Mouse (Mus musculus) CH12.LX (cell line): ENCODE measurements around the gene Apeh. TPM values are rescaled to one million over a fixed set of nuclear protein-coding genes. Genes with fewer than 3 reads are reported as not detected.

Source experiments
- DNase-seq: peaks from one replicate; pipeline ENCODE4 v3.0.0-alpha.2; 2013; ENCODE audit errors: extremely low read depth
- H3K27ac ChIP-seq: 2 replicates; pipeline ENCODE4 v1.5.1; 2012; ENCODE audit warnings: low read depth, mild to moderate bottlenecking, control low read depth, moderate library complexity; ENCODE audit not compliant: insufficient read depth
- H3K27me3 ChIP-seq: replicated peaks from 2 replicates; pipeline ENCODE3; 2012; ENCODE audit warnings: inconsistent platforms
- H3K36me3 ChIP-seq, 2 experiments: replicated peaks in 1 of 2; 2 replicates each; pipeline versions ENCODE3 to v1.6.1; 2012; ENCODE audit warnings: inconsistent platforms in 1 of 2, low read length in 1 of 2, mild to moderate bottlenecking in 1 of 2, mixed read lengths in 1 of 2, moderate library complexity in 1 of 2; ENCODE audit not compliant: control insufficient read depth in 1 of 2, insufficient read depth in 1 of 2
- H3K4me1 ChIP-seq, 2 experiments: 2 replicates each; pipeline ENCODE4 v1.6.1; 2012; ENCODE audit warnings: inconsistent platforms in 1 of 2, moderate library complexity in 1 of 2; ENCODE audit not compliant: insufficient read depth in 2 of 2, control insufficient read depth in 1 of 2
- H3K4me2 ChIP-seq: 2 replicates; pipeline ENCODE4 v1.6.1; 2012; ENCODE audit warnings: low read depth, mild to moderate bottlenecking, control low read depth; ENCODE audit not compliant: poor library complexity, insufficient read depth, severe bottlenecking
- H3K4me3 ChIP-seq, 3 experiments: fragments of 150-350 bp in 1 of 3; sonication (generic) in 1 of 3; replicated peaks in 1 of 3; 2 replicates each; pipeline versions ENCODE3 to v1.5.1; 2011 to 2012; ENCODE audit warnings: low read depth in 2 of 3, low read length in 2 of 3, mild to moderate bottlenecking in 2 of 3, moderate library complexity in 2 of 3, control low read depth in 1 of 3, improper control_type of control experiment in 1 of 3, inconsistent platforms in 1 of 3, mixed read lengths in 1 of 3; ENCODE audit not compliant: poor library complexity in 1 of 3
- H3K79me2 ChIP-seq: replicated peaks from 2 replicates; pipeline ENCODE4 v1.6.1; 2012; ENCODE audit warnings: mild to moderate bottlenecking, moderate library complexity; ENCODE audit not compliant: control insufficient read depth, poor library complexity, insufficient read depth, severe bottlenecking; ENCODE audit errors: extremely low read depth
- H3K9ac ChIP-seq: 2 replicates; pipeline ENCODE4 v1.6.1; 2012; ENCODE audit warnings: low read depth, mild to moderate bottlenecking, control low read depth, moderate library complexity; ENCODE audit not compliant: insufficient read depth
- H3K9me3 ChIP-seq: replicated peaks from 2 replicates; pipeline ENCODE3; 2012; ENCODE audit warnings: low read length, inconsistent platforms, mixed read lengths
- BHLHE40 ChIP-seq: IDR thresholded peaks from 2 replicates; pipeline ENCODE4 v1.6.1; 2011; ENCODE audit warnings: mild to moderate bottlenecking, low read depth, low read length, improper control_type of control experiment
- IRF4 ChIP-seq: IDR thresholded peaks from 2 replicates; pipeline ENCODE4 v1.6.1; 2014; ENCODE audit warnings: low read depth, mild to moderate bottlenecking, inconsistent platforms, low read length, improper control_type of control experiment
- MAZ ChIP-seq: IDR thresholded peaks from 2 replicates; pipeline ENCODE4 v1.6.1; 2012; ENCODE audit warnings: low read depth, mild to moderate bottlenecking, inconsistent platforms, low read length, improper control_type of control experiment, moderate library complexity
- NELFE ChIP-seq: IDR thresholded peaks from 2 replicates; pipeline ENCODE4 v1.6.1; 2011; ENCODE audit warnings: low read depth, low read length, improper control_type of control experiment
- NRF1 ChIP-seq: IDR thresholded peaks from 2 replicates; pipeline ENCODE4 v1.6.1; 2014; ENCODE audit warnings: low read depth, mild to moderate bottlenecking, inconsistent platforms, low read length, improper control_type of control experiment, moderate library complexity
- POLR2AphosphoS2 ChIP-seq: IDR thresholded peaks from 2 replicates; pipeline ENCODE4 v1.6.1; 2011; ENCODE audit warnings: low read depth, low read length, improper control_type of control experiment
- RAD21 ChIP-seq: IDR thresholded peaks from 2 replicates; pipeline ENCODE4 v1.6.1; 2011; ENCODE audit warnings: low read depth, mild to moderate bottlenecking, low read length, improper control_type of control experiment, moderate library complexity
- RCOR1 ChIP-seq: conservative IDR thresholded peaks from 2 replicates; pipeline ENCODE4 v1.6.1; 2012; ENCODE audit warnings: low read depth, mild to moderate bottlenecking, inconsistent platforms, low read length, improper control_type of control experiment
- TBP ChIP-seq: conservative IDR thresholded peaks from 2 replicates; pipeline ENCODE4 v1.6.1; 2011; ENCODE audit warnings: low read depth, low read length, improper control_type of control experiment
- USF1 ChIP-seq: IDR thresholded peaks from 2 replicates; pipeline ENCODE4 v1.6.1; 2014; ENCODE audit warnings: low read depth, mild to moderate bottlenecking, inconsistent platforms, low read length, improper control_type of control experiment
- USF2 ChIP-seq: conservative IDR thresholded peaks from 2 replicates; pipeline ENCODE4 v1.6.1; 2011; ENCODE audit warnings: low read depth, low read length, improper control_type of control experiment
- ZKSCAN1 ChIP-seq: IDR thresholded peaks from 2 replicates; pipeline ENCODE4 v1.6.1; 2012; ENCODE audit warnings: low read depth, inconsistent platforms, low read length, improper control_type of control experiment, borderline replicate concordance
- ZMIZ1 ChIP-seq: IDR thresholded peaks from 2 replicates; pipeline ENCODE4 v1.6.1; 2012; ENCODE audit warnings: low read depth, mild to moderate bottlenecking, inconsistent platforms, low read length, improper control_type of control experiment
- dilution Hi-C: fragments of 300-500 bp; cut with MboI; formaldehyde crosslinking; loops from 2 replicates; pipeline ENCODE4 v1.14.3; 2020; ENCODE audit warnings: low sequenced_read_pairs; ENCODE audit not compliant: extremely low pct_unique_long_range_greater_than_20kb, extremely low pct_ligation_motif_present
- in situ Hi-C: fragments of 300-500 bp; cut with MboI; formaldehyde crosslinking; loops from 3 replicates; pipeline ENCODE4 v1.14.3; 2019; ENCODE audit warnings: low sequenced_read_pairs, low pct_ligation_motif_present, low pct_unique_long_range_greater_than_20kb, mixed read lengths
- polyA plus RNA-seq: library from polyadenylated mRNA; unstranded; fragments of >175 nt; gene quantifications from 2 replicates; pipeline ENCODE4 v1.2.1, GENCODE M21; 2012; ENCODE audit warnings: low read depth; ENCODE audit not compliant: insufficient read length
- total RNA-seq, 2 experiments: library from RNA; depleted of rRNA; stranded (reverse); fragments of 300-350 nt in 1 of 2; fragments of >200 nt in 1 of 2; gene quantifications; 2 replicates each; pipeline ENCODE4 v1.2.3; 2012 to 2014

Gene Apeh
- total and polyA plus RNA-seq, 3 experiments, result 36.2 to 69.5 (median 53.2) TPM

GRCm38 (mm10) chr9:108055661-108056237, 38.7 kb downstream of the Apeh start:
- Histone ChIP-seq H3K9ac (no peak overlapping the region), H3K27ac (no peak overlapping the region), H3K4me3 (no peak overlapping the region), H3K36me3 (peaks cover 92 to 98% of the 10 kb centered on the region in 2 experiments), H3K4me1 (peaks cover 0 to 13% of the 10 kb centered on the region in 2 experiments; a peak in 2 of 4 replicates), H3K9me3 (no peaks in the 10 kb centered on the region), H3K27me3 (no peaks in the 10 kb centered on the region), H3K79me2 (no peaks in the 10 kb centered on the region), H3K4me2 (no peak overlapping the region)
- no peak for TF ChIP-seq NRF1
- no peak for TF ChIP-seq USF2
- TF ChIP-seq USF1, result no peak
- TF ChIP-seq RAD21, result no peak
- TF ChIP-seq ZKSCAN1, result no peak
- TF ChIP-seq IRF4, result no peak
- dilution Hi-C loops, result no loop called here
- in situ Hi-C loops, result loop anchor here (5.0 kb wide), 1 partner anchor 88 kb away; no protein-coding TSS in a partner anchor
- DNase-seq, result no peak

DNA sequence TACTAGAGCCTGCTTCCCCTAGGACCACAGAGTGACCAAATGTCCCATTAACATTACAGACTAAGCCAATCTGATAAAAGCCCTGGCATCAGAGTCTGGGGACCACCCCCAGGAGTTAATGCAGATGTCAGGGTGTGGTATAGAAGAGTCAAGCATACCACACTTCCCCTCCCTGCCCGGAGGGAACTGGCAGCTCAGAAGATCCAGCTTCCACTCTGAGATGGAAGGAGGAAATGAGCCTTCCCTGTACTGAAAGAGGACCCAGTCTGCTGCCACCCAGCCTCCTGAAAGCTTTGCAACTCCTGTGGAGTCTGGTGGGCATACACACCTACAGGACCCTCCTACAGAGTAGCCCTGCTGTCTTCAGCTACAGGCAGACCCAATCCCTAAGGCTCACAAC, 39.3 kb downstream of the Apeh start:
- Histone ChIP-seq H3K36me3 (peaks cover 92 to 98% of the 10 kb centered on the region in 2 experiments), H3K4me1 (peaks cover under 1 to 18% of the 10 kb centered on the region in 2 experiments; a peak in 2 of 4 replicates), H3K9me3 (no peaks in the 10 kb centered on the region), H3K9ac (no peak overlapping the region), H3K27ac (no peak overlapping the region), H3K79me2 (no peaks in the 10 kb centered on the region), H3K27me3 (no peaks in the 10 kb centered on the region), H3K4me2 (no peak overlapping the region), H3K4me3 (no peak overlapping the region)
- in situ Hi-C loops, result loop anchor here (5.0 kb wide), 1 partner anchor 88 kb away; no protein-coding TSS in a partner anchor
- dilution Hi-C loops, result no loop called here
- DNase-seq, result no peak
- no peak for TF ChIP-seq ZMIZ1
- no peak for TF ChIP-seq RCOR1
- TF ChIP-seq NELFE, result no peak
- TF ChIP-seq TBP, result no peak
- TF ChIP-seq USF2, result no peak
- no peak for TF ChIP-seq BHLHE40
- no peak for TF ChIP-seq MAZ
- TF ChIP-seq POLR2AphosphoS2, result 0 out of 2 replicates have a peak, but pooled peaks have one; percentile 18
